Mouse (Mus musculus) erythroblast, embryonic 14.5 days (primary cell): ENCODE results near the gene Arsg. TPM values are rescaled to one million over a fixed set of nuclear protein-coding genes. Genes with fewer than 3 reads are reported as not detected.

Experiments used
- H3K27me3 ChIP-seq: 2 replicates; pipeline ENCODE4 v1.6.1; 2012; ENCODE audit warnings: inconsistent platforms; ENCODE audit not compliant: control insufficient read depth
- H3K36me3 ChIP-seq: 2 replicates; pipeline ENCODE4 v1.6.1; 2012; ENCODE audit warnings: mild to moderate bottlenecking, inconsistent platforms; ENCODE audit not compliant: control insufficient read depth
- H3K4me1 ChIP-seq: 2 replicates; pipeline ENCODE4 v1.6.1; 2012; ENCODE audit warnings: inconsistent platforms; ENCODE audit not compliant: control insufficient read depth
- H3K4me3 ChIP-seq: replicated peaks from 2 replicates; pipeline ENCODE3; 2012; ENCODE audit warnings: moderate library complexity, mild to moderate bottlenecking, inconsistent platforms
- H3K9me3 ChIP-seq: 2 replicates; pipeline ENCODE4 v1.6.1; 2012; ENCODE audit warnings: low read length, inconsistent platforms, mixed read lengths; ENCODE audit not compliant: control insufficient read depth
- GATA1 ChIP-seq: IDR thresholded peaks from 2 replicates; pipeline ENCODE4 v1.6.1; 2012; ENCODE audit warnings: low read length, inconsistent platforms, mixed read lengths
- TAL1 ChIP-seq: IDR thresholded peaks from 3 replicates; pipeline ENCODE4 v1.6.1; 2012; ENCODE audit warnings: low read length, inconsistent platforms, mixed read lengths
- polyA plus RNA-seq: library from polyadenylated mRNA; stranded (reverse); fragments of >175 nt; gene quantifications from 2 replicates; pipeline ENCODE4 v1.2.3, GENCODE M21; 2012

Arsg gene
- polyA plus RNA-seq, 1 experiment: 0.09 TPM

- TF ChIP-seq GATA1 (no peak), TAL1 (no peak)
- no peak overlapping the region for H3K4me3 ChIP-seq
- no peaks in the 10 kb centered on the region for H3K27me3 ChIP-seq
- peaks cover 21% of the 10 kb centered on the region for H3K4me1 ChIP-seq
- no peaks in the 10 kb centered on the region for H3K9me3 ChIP-seq
- H3K36me3 ChIP-seq: peaks cover 100% of the 10 kb centered on the region
These were observed 106.8 kb downstream of the Arsg start for GRCm38 (mm10) chr11:109579999-109580398.

- Histone ChIP-seq H3K4me1 (peaks cover 53% of the 10 kb centered on the region), H3K27me3 (no peaks in the 10 kb centered on the region), H3K4me3 (no peak overlapping the region), H3K9me3 (no peaks in the 10 kb centered on the region), H3K36me3 (peaks cover 91% of the 10 kb centered on the region)
- no peak for TF ChIP-seq TAL1
- no peak for TF ChIP-seq GATA1
These were observed 110.8 kb downstream of the Arsg start for GRCm38 (mm10) chr11:109583986-109584385.

GRCm38 (mm10) chr11:109584843-109585713, 111.9 kb downstream of the Arsg start:
- Histone ChIP-seq H3K36me3 (peaks cover 91% of the 10 kb centered on the region), H3K4me3 (peak overlapping the region; percentile 21), H3K4me1 (peaks cover 59% of the 10 kb centered on the region), H3K27me3 (no peaks in the 10 kb centered on the region), H3K9me3 (no peaks in the 10 kb centered on the region)
- no peak for TF ChIP-seq GATA1
- TF ChIP-seq TAL1: no peak

GRCm38 (mm10) chr11:109586424-109586823, 113.2 kb downstream of the Arsg start:
- no peak overlapping the region for H3K4me3 ChIP-seq
- H3K36me3 ChIP-seq: peaks cover 89% of the 10 kb centered on the region
- TF ChIP-seq TAL1 (no peak), GATA1 (no peak)
- H3K4me1 ChIP-seq: peaks cover 59% of the 10 kb centered on the region
- no peaks in the 10 kb centered on the region for H3K27me3 ChIP-seq
- no peaks in the 10 kb centered on the region for H3K9me3 ChIP-seq

- no peaks in the 10 kb centered on the region for H3K27me3 ChIP-seq
- TF ChIP-seq GATA1: peak; percentile 75
- TF ChIP-seq TAL1: no peak
- peak overlapping the region; percentile 56 for H3K4me3 ChIP-seq
- peaks cover 59% of the 10 kb centered on the region for H3K4me1 ChIP-seq
- peaks cover 88% of the 10 kb centered on the region for H3K36me3 ChIP-seq
- no peaks in the 10 kb centered on the region for H3K9me3 ChIP-seq
These were observed 113.8 kb downstream of the Arsg start for GRCm38 (mm10) chr11:109587019-109587418.

- Histone ChIP-seq H3K27me3 (no peaks in the 10 kb centered on the region), H3K36me3 (peaks cover 87% of the 10 kb centered on the region), H3K4me1 (peaks cover 59% of the 10 kb centered on the region), H3K4me3 (peak overlapping the region; percentile 56), H3K9me3 (no peaks in the 10 kb centered on the region)
- TF ChIP-seq GATA1 (peak; percentile 67), TAL1 (peak; percentile 62)
These were observed 114.6 kb downstream of the Arsg start for GRCm38 (mm10) chr11:109587638-109588374.

- TF ChIP-seq TAL1 (no peak), GATA1 (no peak)
- Histone ChIP-seq H3K9me3 (no peaks in the 10 kb centered on the region), H3K4me1 (peaks cover 42% of the 10 kb centered on the region), H3K36me3 (peaks cover 86% of the 10 kb centered on the region), H3K27me3 (no peaks in the 10 kb centered on the region), H3K4me3 (no peak overlapping the region)
These were observed 116.8 kb downstream of the Arsg start for GRCm38 (mm10) chr11:109590012-109590411.

GRCm38 (mm10) chr11:109591511-109591910, 118.3 kb downstream of the Arsg start:
- Histone ChIP-seq H3K9me3 (no peaks in the 10 kb centered on the region), H3K36me3 (peaks cover 90% of the 10 kb centered on the region), H3K4me3 (no peak overlapping the region), H3K27me3 (no peaks in the 10 kb centered on the region), H3K4me1 (peaks cover 29% of the 10 kb centered on the region)
- TF ChIP-seq GATA1 (no peak), TAL1 (no peak)
